Mouse (Mus musculus) MEL (cell line): ENCODE data around the gene Tsc2. TPM values are rescaled to one million over a fixed set of nuclear protein-coding genes. Genes with fewer than 3 reads are reported as not detected.

ENCODE experiments used
- DNase-seq: peaks from one replicate; pipeline ENCODE4 v3.0.0; 2011; ENCODE audit warnings: low read depth, low spot score
- H3K27ac ChIP-seq: 2 replicates; pipeline ENCODE4 v1.5.1; 2012; ENCODE audit warnings: low read depth, mild to moderate bottlenecking, control low read depth, low read length, moderate library complexity; ENCODE audit not compliant: control insufficient read depth
- H3K27me3 ChIP-seq, 2 experiments: fragments of 150-350 bp in 1 of 2; sonication (generic) in 1 of 2; 2 replicates each; pipeline ENCODE4 v1.6.1; 2012; ENCODE audit warnings: low read length in 2 of 2, mild to moderate bottlenecking in 2 of 2, improper control_type of control experiment in 1 of 2, moderate library complexity in 1 of 2; ENCODE audit not compliant: insufficient read depth in 2 of 2, control insufficient read depth in 1 of 2
- H3K36me3 ChIP-seq, 2 experiments: 2 replicates each; pipeline ENCODE4 v1.6.1; 2012 to 2014; ENCODE audit warnings: low read length in 2 of 2, improper control_type of control experiment in 1 of 2, inconsistent platforms in 1 of 2, mild to moderate bottlenecking in 1 of 2; ENCODE audit not compliant: insufficient read depth in 2 of 2, control insufficient read depth in 1 of 2
- H3K4me1 ChIP-seq, 2 experiments: fragments of 150-350 bp in 1 of 2; sonication (generic) in 1 of 2; 2 replicates each; pipeline ENCODE4 v1.6.1; 2012; ENCODE audit warnings: low read length in 2 of 2, improper control_type of control experiment in 1 of 2, mild to moderate bottlenecking in 1 of 2; ENCODE audit not compliant: insufficient read depth in 2 of 2, control insufficient read depth in 1 of 2
- H3K4me3 ChIP-seq, 2 experiments: fragments of 150-350 bp in 1 of 2; sonication (generic) in 1 of 2; 2 replicates each; pipeline ENCODE4 v1.5.1; 2012; ENCODE audit warnings: low read depth in 2 of 2, low read length in 2 of 2, mild to moderate bottlenecking in 2 of 2, moderate library complexity in 2 of 2, control low read depth in 1 of 2, improper control_type of control experiment in 1 of 2; ENCODE audit not compliant: control insufficient read depth in 1 of 2, insufficient read depth in 1 of 2
- H3K79me2 ChIP-seq: 2 replicates; pipeline ENCODE4 v1.6.1; 2012; ENCODE audit warnings: mild to moderate bottlenecking, low read length, moderate library complexity; ENCODE audit not compliant: control insufficient read depth, poor library complexity, insufficient read depth
- H3K9ac ChIP-seq: 2 replicates; pipeline ENCODE4 v1.6.1; 2012; ENCODE audit warnings: low read depth, mild to moderate bottlenecking, control low read depth, low read length, moderate library complexity; ENCODE audit not compliant: control insufficient read depth, poor library complexity, severe bottlenecking
- H3K9me3 ChIP-seq: fragments of 150-350 bp; sonication (generic); replicated peaks from 2 replicates; pipeline ENCODE4 v1.6.1; 2012; ENCODE audit warnings: mild to moderate bottlenecking, low read length, improper control_type of control experiment, moderate library complexity; ENCODE audit not compliant: insufficient read depth
- CHD2 ChIP-seq: IDR thresholded peaks from 2 replicates; pipeline ENCODE4 v1.6.1; 2011; ENCODE audit warnings: low read length, improper control_type of control experiment
- EP300 ChIP-seq, 2 experiments: IDR thresholded peaks; 2 replicates each; pipeline ENCODE4 v1.6.1; 2011; ENCODE audit warnings: improper control_type of control experiment in 2 of 2, low read length in 2 of 2, low read depth in 1 of 2, mild to moderate bottlenecking in 1 of 2
- ETS1 ChIP-seq: IDR thresholded peaks from 2 replicates; pipeline ENCODE4 v1.6.1; 2012; ENCODE audit warnings: low read depth, mild to moderate bottlenecking, inconsistent platforms, low read length, improper control_type of control experiment, moderate library complexity
- MAZ ChIP-seq: IDR thresholded peaks from 2 replicates; pipeline ENCODE4 v1.6.1; 2012; ENCODE audit warnings: low read depth, mild to moderate bottlenecking, inconsistent platforms, low read length, improper control_type of control experiment
- MYC ChIP-seq: IDR thresholded peaks from 2 replicates; pipeline ENCODE4 v1.6.1; 2011; ENCODE audit warnings: low read depth, mild to moderate bottlenecking, low read length, improper control_type of control experiment, moderate library complexity
- SIN3A ChIP-seq: IDR thresholded peaks from 2 replicates; pipeline ENCODE4 v1.6.1; 2012; ENCODE audit warnings: low read length, improper control_type of control experiment, inconsistent platforms
- ZC3H11A ChIP-seq: IDR thresholded peaks from 2 replicates; pipeline ENCODE4 v1.6.1; 2012; ENCODE audit warnings: low read depth, mild to moderate bottlenecking, inconsistent platforms, low read length, improper control_type of control experiment
- ZKSCAN1 ChIP-seq: IDR thresholded peaks from 2 replicates; pipeline ENCODE4 v1.6.1; 2012; ENCODE audit warnings: low read depth, mild to moderate bottlenecking, inconsistent platforms, low read length, improper control_type of control experiment, moderate library complexity
- polyA plus RNA-seq, 2 experiments: library from polyadenylated mRNA; stranded (reverse) in 1 of 2; unstranded in 1 of 2; fragments of >175 nt in 1 of 2; fragments of >200 nt in 1 of 2; gene quantifications; 2 replicates each; pipeline versions ENCODE4 v1.2.1 to v1.2.4; 2012; ENCODE audit warnings: low replicate concordance in 2 of 2, low read depth in 1 of 2; ENCODE audit not compliant: insufficient read length in 2 of 2, insufficient read depth in 1 of 2, missing spikeins in 1 of 2
- total RNA-seq: library from RNA; depleted of rRNA; stranded (reverse); fragments of 300-350 nt; gene quantifications from 2 replicates; pipeline ENCODE4 v1.2.3, GENCODE M21; 2012

Tsc2 gene
- total and polyA plus RNA-seq, 3 experiments = 48.8 to 99.2 TPM; not detected in 1

DNA sequence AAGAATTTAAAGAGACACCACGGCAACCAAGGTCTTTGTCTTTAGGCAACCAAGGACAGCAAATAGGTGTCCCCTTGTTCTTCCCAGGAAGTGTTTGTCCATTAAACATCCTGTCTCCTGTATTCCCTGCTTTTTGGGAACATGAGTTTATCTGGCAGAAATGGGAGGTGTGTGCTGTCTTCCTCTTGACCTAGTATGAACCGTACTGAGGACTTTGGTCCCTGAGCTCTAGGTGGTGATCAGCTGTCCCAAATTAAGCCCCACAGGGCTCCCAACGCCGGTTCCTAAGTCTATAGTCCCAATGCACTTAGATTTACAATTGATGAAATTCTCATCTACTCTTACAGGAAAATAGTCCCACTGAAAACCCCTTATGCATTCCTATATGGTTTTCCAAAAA is 18.3 kb upstream of the Tsc2 start:
- no peaks in the 10 kb centered on the region for H3K36me3 ChIP-seq
- H3K27me3 ChIP-seq = peaks cover 16 to 25% of the 10 kb centered on the region in 2 experiments
- no peaks in the 10 kb centered on the region for H3K79me2 ChIP-seq
- H3K4me1 ChIP-seq = no peaks in the 10 kb centered on the region
- H3K9ac ChIP-seq = no peak overlapping the region
- TF ChIP-seq MYC = no peak
- no peak for TF ChIP-seq EP300 (IDR thresholded peaks at IDR 0.05; ENCODE audit: low read depth in 1 of 2, low read length in 2 of 2)
- no peak for TF ChIP-seq ZC3H11A
- TF ChIP-seq SIN3A = no peak
- H3K4me3 ChIP-seq = no peak overlapping the region
- no peak overlapping the region for H3K27ac ChIP-seq
- H3K9me3 ChIP-seq = no peaks in the 10 kb centered on the region
- DNase-seq = no peak

DNA sequence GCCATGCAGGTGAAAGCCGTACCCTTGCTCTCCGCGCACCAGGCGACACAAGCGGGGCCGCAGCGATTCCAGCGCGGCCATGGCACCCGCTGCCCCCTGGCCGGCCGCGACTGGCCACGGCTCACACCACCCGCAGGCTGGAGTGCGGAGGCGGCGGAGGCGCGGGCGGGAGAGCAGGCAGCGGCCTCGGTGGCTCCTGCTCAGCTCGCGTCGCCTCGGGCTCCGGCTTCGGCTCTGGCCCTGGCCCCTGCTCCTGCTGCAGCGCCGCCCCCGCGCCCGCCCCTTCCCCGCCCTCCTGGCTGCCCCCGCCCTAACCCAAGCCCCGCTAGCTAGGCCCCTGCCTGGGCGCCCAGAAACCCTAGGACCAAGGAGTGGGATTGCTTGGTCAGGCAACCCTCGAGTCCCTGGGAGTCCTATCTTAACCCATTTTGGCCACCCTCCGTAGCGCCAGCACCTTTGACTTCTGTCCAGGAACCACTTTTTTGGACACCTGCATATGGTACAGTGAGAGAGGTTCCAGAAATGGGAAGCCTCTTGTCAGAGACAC is 17.7 kb upstream of the Tsc2 start, which contains the start of gene Slc9a3r2:
Gene Slc9a3r2, minus strand, starts transcription at position 258 of the 547 bp plus-strand sequence.
- H3K9me3 ChIP-seq = no peaks in the 10 kb centered on the region
- DNase-seq = peak; percentile 29
- H3K4me1 ChIP-seq = no peaks in the 10 kb centered on the region
- H3K27me3 ChIP-seq = peaks cover 16 to 25% of the 10 kb centered on the region in 2 experiments
- H3K27ac ChIP-seq = no peak within 1 kb of the TSS
- H3K4me3 ChIP-seq = peak within 1 kb of the TSS; percentile 53 to 56; a peak in 3 of 4 replicates
- no peaks in the 10 kb centered on the region for H3K36me3 ChIP-seq
- no peak for TF ChIP-seq MAZ
- H3K79me2 ChIP-seq = no peaks in the 10 kb centered on the region
- peak within 1 kb of the TSS; percentile 52 for H3K9ac ChIP-seq

DNA sequence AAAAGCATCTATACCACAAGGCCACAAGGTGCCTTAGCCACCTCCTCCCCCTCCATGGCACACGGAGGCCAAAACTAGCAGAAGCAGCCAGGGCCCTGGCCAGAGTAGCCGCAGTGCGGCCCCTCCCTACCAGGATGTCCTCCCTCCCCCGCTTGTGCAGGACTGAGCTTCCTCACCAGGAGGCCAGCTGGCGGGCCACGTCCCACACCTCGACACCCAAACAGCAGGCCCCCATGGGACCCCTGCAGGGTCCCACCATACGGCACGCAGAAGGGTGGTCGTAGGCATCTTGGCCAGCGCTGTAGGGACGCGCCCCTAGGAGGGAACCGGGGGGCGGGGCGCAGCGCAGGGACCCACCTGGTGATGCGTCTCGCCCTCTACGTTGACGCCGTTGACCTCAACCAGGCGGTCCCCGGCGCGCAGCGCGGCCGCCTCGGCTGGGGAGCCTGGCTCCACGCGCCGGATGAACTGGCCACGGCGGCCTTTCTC is 17.2 kb upstream of the Tsc2 start:
- no peak overlapping the region for H3K27ac ChIP-seq
- no peaks in the 10 kb centered on the region for H3K79me2 ChIP-seq
- H3K9me3 ChIP-seq = no peaks in the 10 kb centered on the region
- TF ChIP-seq CHD2 (no peak), SIN3A (no peak), ZKSCAN1 (no peak), ETS1 (no peak)
- TF ChIP-seq, all 39 proteins: peak for 0
- no peak for DNase-seq
- Histone ChIP-seq H3K36me3 (no peaks in the 10 kb centered on the region), H3K27me3 (peaks cover 16 to 25% of the 10 kb centered on the region in 2 experiments), H3K4me3 (peak overlapping the region; percentile 53 to 56; a peak in 3 of 4 replicates), H3K4me1 (no peaks in the 10 kb centered on the region), H3K9ac (peak overlapping the region; percentile 52)
